Mouse (Mus musculus): Measurements from ENCODE around the gene Nfatc2.
A peak's percentile ranks its signal among the peaks of the same experiment; 100 is the strongest.

The Nfatc2 gene

GRCm38 (mm10) chr2:168601491-168602386 lies at the start of gene Nfatc2:
Gene Nfatc2 (minus strand): TSS chr2:168601657.
- DNase-seq = peak; percentile 82 to 83

- DNase-seq = no peak
These were observed 46.7 kb upstream of the Nfatc2 start for GRCm38 (mm10) chr2:168648171-168648570.

- DNase-seq = no peak
These were observed 43.4 kb upstream of the Nfatc2 start for GRCm38 (mm10) chr2:168644855-168645254.

GRCm38 (mm10) chr2:168643524-168644177 lies 42.2 kb upstream of the Nfatc2 start:
- DNase-seq = no peak

GRCm38 (mm10) chr2:168642187-168642586 lies 40.7 kb upstream of the Nfatc2 start:
- DNase-seq = no peak

GRCm38 (mm10) chr2:168640460-168640859 lies 39.0 kb upstream of the Nfatc2 start:
- DNase-seq = no peak

GRCm38 (mm10) chr2:168634881-168635280 lies 33.4 kb upstream of the Nfatc2 start:
- DNase-seq = no peak

GRCm38 (mm10) chr2:168633301-168633816 lies 31.9 kb upstream of the Nfatc2 start:
- DNase-seq = no peak

GRCm38 (mm10) chr2:168632543-168632942 lies 31.1 kb upstream of the Nfatc2 start:
- DNase-seq = no peak

- peak; percentile 69 to 91 for DNase-seq
These were observed 27.3 kb upstream of the Nfatc2 start for GRCm38 (mm10) chr2:168628787-168629186.

GRCm38 (mm10) chr2:168627829-168628770 lies 26.6 kb upstream of the Nfatc2 start:
- DNase-seq = peak in 1 of 2 experiments; percentile 12

GRCm38 (mm10) chr2:168626385-168626784 lies 24.9 kb upstream of the Nfatc2 start:
- no peak for DNase-seq

GRCm38 (mm10) chr2:168625091-168625490 lies 23.6 kb upstream of the Nfatc2 start:
- no peak for DNase-seq

- no peak for DNase-seq
These were observed 19.8 kb upstream of the Nfatc2 start for GRCm38 (mm10) chr2:168621111-168621802.

GRCm38 (mm10) chr2:168618205-168618717 lies 16.8 kb upstream of the Nfatc2 start:
- DNase-seq = no peak

GRCm38 (mm10) chr2:168615160-168615559 lies 13.7 kb upstream of the Nfatc2 start:
- DNase-seq = peak in 1 of 2 experiments; percentile 9

- DNase-seq = peak in 1 of 2 experiments; percentile 26
These were observed 12.9 kb upstream of the Nfatc2 start for GRCm38 (mm10) chr2:168614170-168614872.

GRCm38 (mm10) chr2:168613092-168613880 lies 11.8 kb upstream of the Nfatc2 start:
- no peak for DNase-seq

GRCm38 (mm10) chr2:168610941-168611340 lies 9.5 kb upstream of the Nfatc2 start:
- no peak for DNase-seq

- no peak for DNase-seq
These were observed 8.3 kb upstream of the Nfatc2 start for GRCm38 (mm10) chr2:168609653-168610248.

All from kidney, postnatal 36 days (tissue).